Mouse (Mus musculus) lung, adult 2 months (tissue): ENCODE measurements around the gene Cars2.

ENCODE experiments used
- CTCF ChIP-seq: fragments of 200-500 bp; IDR thresholded peaks from 2 replicates; pipeline ENCODE4 v1.5.1; 2011; ENCODE audit warnings: mild to moderate bottlenecking, low read length, control low read depth; ENCODE audit not compliant: insufficient read depth
- POLR2A ChIP-seq: fragments of 200-500 bp; IDR thresholded peaks from 2 replicates; pipeline ENCODE4 v1.6.1; 2011; ENCODE audit warnings: low read depth, mild to moderate bottlenecking, control low read depth, low read length, borderline replicate concordance; ENCODE audit errors: extremely low read depth

DNA sequence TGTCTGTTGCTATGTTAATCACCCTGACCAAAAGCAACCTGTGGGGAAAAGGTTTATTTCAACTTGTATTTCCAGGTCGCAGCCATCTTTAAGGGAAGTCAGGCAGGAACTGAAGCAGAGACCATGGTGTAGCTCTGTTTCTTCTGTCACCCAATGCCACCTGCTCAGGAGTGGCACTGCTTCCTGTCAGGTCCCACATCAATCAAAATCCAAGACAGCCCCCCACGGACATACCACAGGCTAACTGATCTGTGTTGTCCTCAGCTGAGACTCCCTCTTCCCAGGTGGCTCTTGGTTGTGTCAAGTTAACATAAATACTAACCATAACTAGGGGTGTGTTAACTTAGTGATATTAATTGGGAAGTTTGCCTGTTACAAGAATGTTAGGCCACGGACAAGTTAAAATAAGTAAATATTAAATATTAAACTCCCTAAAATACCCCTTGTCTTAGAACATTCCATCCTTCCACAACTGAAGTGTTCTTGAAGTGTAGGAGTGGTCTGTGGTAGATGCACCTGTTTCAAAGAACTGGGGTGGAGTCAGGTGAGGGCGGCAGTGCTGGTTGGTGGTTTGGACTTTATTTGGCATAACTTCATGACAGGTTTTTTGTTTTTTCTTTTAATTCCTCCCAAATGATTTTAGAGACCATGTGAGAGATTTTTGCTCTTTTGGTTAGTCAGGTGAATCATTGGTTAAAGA is 51.6 kb downstream of the Cars2 start:
- TF ChIP-seq CTCF: no peak
- TF ChIP-seq POLR2A: no peak; the same call in 1 of the 2 replicates
